Mouse (Mus musculus) CH12.LX (cell line): ENCODE measurements around the gene Nrp2. TPM values are rescaled to one million over a fixed set of nuclear protein-coding genes. Genes with fewer than 3 reads are reported as not detected.
A peak's percentile ranks its signal among the peaks of the same experiment; 100 is the strongest.

Experiments used
- DNase-seq: peaks from one replicate; pipeline ENCODE4 v3.0.0-alpha.2; 2013; ENCODE audit errors: extremely low read depth
- H3K27ac ChIP-seq: 2 replicates; pipeline ENCODE4 v1.5.1; 2012; ENCODE audit warnings: low read depth, mild to moderate bottlenecking, control low read depth, moderate library complexity; ENCODE audit not compliant: insufficient read depth
- H3K27me3 ChIP-seq: replicated peaks from 2 replicates; pipeline ENCODE3; 2012; ENCODE audit warnings: inconsistent platforms
- H3K36me3 ChIP-seq, 2 experiments: replicated peaks in 1 of 2; 2 replicates each; pipeline versions ENCODE3 to v1.6.1; 2012; ENCODE audit warnings: inconsistent platforms in 1 of 2, low read length in 1 of 2, mild to moderate bottlenecking in 1 of 2, mixed read lengths in 1 of 2, moderate library complexity in 1 of 2; ENCODE audit not compliant: control insufficient read depth in 1 of 2, insufficient read depth in 1 of 2
- H3K4me1 ChIP-seq, 2 experiments: 2 replicates each; pipeline ENCODE4 v1.6.1; 2012; ENCODE audit warnings: inconsistent platforms in 1 of 2, moderate library complexity in 1 of 2; ENCODE audit not compliant: insufficient read depth in 2 of 2, control insufficient read depth in 1 of 2
- H3K4me2 ChIP-seq: 2 replicates; pipeline ENCODE4 v1.6.1; 2012; ENCODE audit warnings: low read depth, mild to moderate bottlenecking, control low read depth; ENCODE audit not compliant: poor library complexity, insufficient read depth, severe bottlenecking
- H3K4me3 ChIP-seq, 3 experiments: fragments of 150-350 bp in 1 of 3; sonication (generic) in 1 of 3; replicated peaks in 1 of 3; 2 replicates each; pipeline versions ENCODE3 to v1.5.1; 2011 to 2012; ENCODE audit warnings: low read depth in 2 of 3, low read length in 2 of 3, mild to moderate bottlenecking in 2 of 3, moderate library complexity in 2 of 3, control low read depth in 1 of 3, improper control_type of control experiment in 1 of 3, inconsistent platforms in 1 of 3, mixed read lengths in 1 of 3; ENCODE audit not compliant: poor library complexity in 1 of 3
- H3K79me2 ChIP-seq: replicated peaks from 2 replicates; pipeline ENCODE4 v1.6.1; 2012; ENCODE audit warnings: mild to moderate bottlenecking, moderate library complexity; ENCODE audit not compliant: control insufficient read depth, poor library complexity, insufficient read depth, severe bottlenecking; ENCODE audit errors: extremely low read depth
- H3K9ac ChIP-seq: 2 replicates; pipeline ENCODE4 v1.6.1; 2012; ENCODE audit warnings: low read depth, mild to moderate bottlenecking, control low read depth, moderate library complexity; ENCODE audit not compliant: insufficient read depth
- H3K9me3 ChIP-seq: replicated peaks from 2 replicates; pipeline ENCODE3; 2012; ENCODE audit warnings: low read length, inconsistent platforms, mixed read lengths
- BHLHE40 ChIP-seq: IDR thresholded peaks from 2 replicates; pipeline ENCODE4 v1.6.1; 2011; ENCODE audit warnings: mild to moderate bottlenecking, low read depth, low read length, improper control_type of control experiment
- CHD1 ChIP-seq: IDR thresholded peaks from 2 replicates; pipeline ENCODE4 v1.6.1; 2012; ENCODE audit warnings: low read depth, low read length, improper control_type of control experiment, inconsistent platforms
- E2F4 ChIP-seq: IDR thresholded peaks from 2 replicates; pipeline ENCODE4 v1.6.1; 2011; ENCODE audit warnings: low read depth, low read length, improper control_type of control experiment; ENCODE audit not compliant: insufficient replicate concordance
- ELF1 ChIP-seq: IDR thresholded peaks from 2 replicates; pipeline ENCODE4 v1.6.1; 2014; ENCODE audit warnings: low read depth, mild to moderate bottlenecking, inconsistent platforms, low read length, improper control_type of control experiment
- ETS1 ChIP-seq: conservative IDR thresholded peaks from 2 replicates; pipeline ENCODE4 v1.6.1; 2012; ENCODE audit warnings: low read depth, mild to moderate bottlenecking, inconsistent platforms, low read length, improper control_type of control experiment, moderate library complexity
- GABPA ChIP-seq: IDR thresholded peaks from 2 replicates; pipeline ENCODE4 v1.6.1; 2012; ENCODE audit warnings: low read depth, low read length, improper control_type of control experiment, inconsistent platforms; ENCODE audit not compliant: insufficient replicate concordance
- HCFC1 ChIP-seq: IDR thresholded peaks from 2 replicates; pipeline ENCODE4 v1.6.1; 2012; ENCODE audit warnings: low read depth, mild to moderate bottlenecking, inconsistent platforms, low read length, improper control_type of control experiment
- IRF4 ChIP-seq: IDR thresholded peaks from 2 replicates; pipeline ENCODE4 v1.6.1; 2014; ENCODE audit warnings: low read depth, mild to moderate bottlenecking, inconsistent platforms, low read length, improper control_type of control experiment
- JUN ChIP-seq: IDR thresholded peaks from 2 replicates; pipeline ENCODE4 v1.6.1; 2011; ENCODE audit warnings: low read depth, mild to moderate bottlenecking, low read length, improper control_type of control experiment, moderate library complexity; ENCODE audit not compliant: insufficient read depth
- JUND ChIP-seq: conservative IDR thresholded peaks from 2 replicates; pipeline ENCODE4 v1.6.1; 2011; ENCODE audit warnings: low read depth, low read length, improper control_type of control experiment
- MAFK ChIP-seq: IDR thresholded peaks from 2 replicates; pipeline ENCODE4 v1.6.1; 2011; ENCODE audit warnings: low read length, improper control_type of control experiment; ENCODE audit not compliant: insufficient replicate concordance
- MEF2A ChIP-seq: IDR thresholded peaks from 2 replicates; pipeline ENCODE4 v1.6.1; 2014; ENCODE audit warnings: low read depth, mild to moderate bottlenecking, inconsistent platforms, low read length, improper control_type of control experiment, borderline replicate concordance
- MXI1 ChIP-seq: IDR thresholded peaks from 2 replicates; pipeline ENCODE4 v1.6.1; 2011; ENCODE audit warnings: mild to moderate bottlenecking, low read depth, low read length, improper control_type of control experiment
- NELFE ChIP-seq: IDR thresholded peaks from 2 replicates; pipeline ENCODE4 v1.6.1; 2011; ENCODE audit warnings: low read depth, low read length, improper control_type of control experiment
- NRF1 ChIP-seq: IDR thresholded peaks from 2 replicates; pipeline ENCODE4 v1.6.1; 2014; ENCODE audit warnings: low read depth, mild to moderate bottlenecking, inconsistent platforms, low read length, improper control_type of control experiment, moderate library complexity
- PAX5 ChIP-seq: IDR thresholded peaks from 2 replicates; pipeline ENCODE4 v1.6.1; 2012; ENCODE audit warnings: low read length, inconsistent platforms, mixed read lengths
- POLR2A ChIP-seq: IDR thresholded peaks from 2 replicates; pipeline ENCODE4 v1.6.1; 2011; ENCODE audit warnings: low read depth, mild to moderate bottlenecking, improper control_type of control experiment, low read length
- POLR2AphosphoS2 ChIP-seq: IDR thresholded peaks from 2 replicates; pipeline ENCODE4 v1.6.1; 2011; ENCODE audit warnings: low read depth, low read length, improper control_type of control experiment
- RAD21 ChIP-seq: IDR thresholded peaks from 2 replicates; pipeline ENCODE4 v1.6.1; 2011; ENCODE audit warnings: low read depth, mild to moderate bottlenecking, low read length, improper control_type of control experiment, moderate library complexity
- RCOR1 ChIP-seq: conservative IDR thresholded peaks from 2 replicates; pipeline ENCODE4 v1.6.1; 2012; ENCODE audit warnings: low read depth, mild to moderate bottlenecking, inconsistent platforms, low read length, improper control_type of control experiment
- SIN3A ChIP-seq: IDR thresholded peaks from 2 replicates; pipeline ENCODE4 v1.6.1; 2012; ENCODE audit warnings: low read length, improper control_type of control experiment, inconsistent platforms
- SMC3 ChIP-seq: IDR thresholded peaks from 2 replicates; pipeline ENCODE4 v1.6.1; 2011; ENCODE audit warnings: low read depth, low read length, improper control_type of control experiment
- TBP ChIP-seq: conservative IDR thresholded peaks from 2 replicates; pipeline ENCODE4 v1.6.1; 2011; ENCODE audit warnings: low read depth, low read length, improper control_type of control experiment
- TCF12 ChIP-seq: IDR thresholded peaks from 2 replicates; pipeline ENCODE4 v1.6.1; 2014; ENCODE audit warnings: low read depth, mild to moderate bottlenecking, inconsistent platforms, low read length, improper control_type of control experiment
- UBTF ChIP-seq: IDR thresholded peaks from 2 replicates; pipeline ENCODE4 v1.6.1; 2012; ENCODE audit warnings: low read depth, mild to moderate bottlenecking, inconsistent platforms, low read length, improper control_type of control experiment, moderate library complexity
- ZC3H11A ChIP-seq: IDR thresholded peaks from 2 replicates; pipeline ENCODE4 v1.6.1; 2012; ENCODE audit warnings: low read depth, mild to moderate bottlenecking, inconsistent platforms, low read length, improper control_type of control experiment
- ZKSCAN1 ChIP-seq: IDR thresholded peaks from 2 replicates; pipeline ENCODE4 v1.6.1; 2012; ENCODE audit warnings: low read depth, inconsistent platforms, low read length, improper control_type of control experiment, borderline replicate concordance
- ZMIZ1 ChIP-seq: IDR thresholded peaks from 2 replicates; pipeline ENCODE4 v1.6.1; 2012; ENCODE audit warnings: low read depth, mild to moderate bottlenecking, inconsistent platforms, low read length, improper control_type of control experiment
- ZNF384 ChIP-seq: IDR thresholded peaks from 2 replicates; pipeline ENCODE4 v1.6.1; 2012; ENCODE audit warnings: low read depth, low read length, improper control_type of control experiment, inconsistent platforms
- dilution Hi-C: fragments of 300-500 bp; cut with MboI; formaldehyde crosslinking; loops from 2 replicates; pipeline ENCODE4 v1.14.3; 2020; ENCODE audit warnings: low sequenced_read_pairs; ENCODE audit not compliant: extremely low pct_unique_long_range_greater_than_20kb, extremely low pct_ligation_motif_present
- in situ Hi-C: fragments of 300-500 bp; cut with MboI; formaldehyde crosslinking; loops from 3 replicates; pipeline ENCODE4 v1.14.3; 2019; ENCODE audit warnings: low sequenced_read_pairs, low pct_ligation_motif_present, low pct_unique_long_range_greater_than_20kb, mixed read lengths
- polyA plus RNA-seq: library from polyadenylated mRNA; unstranded; fragments of >175 nt; gene quantifications from 2 replicates; pipeline ENCODE4 v1.2.1, GENCODE M21; 2012; ENCODE audit warnings: low read depth; ENCODE audit not compliant: insufficient read length
- total RNA-seq, 2 experiments: library from RNA; depleted of rRNA; stranded (reverse); fragments of 300-350 nt in 1 of 2; fragments of >200 nt in 1 of 2; gene quantifications; 2 replicates each; pipeline ENCODE4 v1.2.3; 2012 to 2014

The Nrp2 gene
- total and polyA plus RNA-seq, 3 experiments: 16.4 to 24.4 (median 17.3) TPM

GRCm38 (mm10) chr1:62720176-62720575 is 17.1 kb downstream of the Nrp2 start:
- peak overlapping the region; percentile 93 for H3K27ac ChIP-seq
- H3K79me2 ChIP-seq: peaks cover 15% of the 10 kb centered on the region
- H3K4me3 ChIP-seq: peak overlapping the region; percentile 14 to 47 (median 22)
- peaks cover 6 to 38% of the 10 kb centered on the region in 2 experiments for H3K36me3 ChIP-seq
- H3K27me3 ChIP-seq: no peaks in the 10 kb centered on the region
- TF ChIP-seq ZMIZ1 (0 out of 2 replicates have a peak, but pooled peaks have one; percentile 21), RCOR1 (no peak), RAD21 (no peak), BHLHE40 (0 out of 2 replicates have a peak, but pooled peaks have one; percentile 16), MXI1 (peak; percentile 43), TBP (0 out of 2 replicates have a peak, but pooled peaks have one; percentile 21), NELFE (0 out of 2 replicates have a peak, but pooled peaks have one; percentile 38), E2F4 (no peak)
- dilution Hi-C loops (no loop called here), in situ Hi-C loops (loop anchor here (25.0 kb wide), 3 partner anchors 533 to 1583 kb away; no protein-coding TSS in a partner anchor)
- peak overlapping the region; percentile 70 for H3K9ac ChIP-seq
- no peak for DNase-seq
- H3K4me2 ChIP-seq: peak overlapping the region; percentile 88
- peaks cover 7% of the 10 kb centered on the region for H3K9me3 ChIP-seq
- peaks cover 7 to 85% of the 10 kb centered on the region in 2 experiments for H3K4me1 ChIP-seq

DNA sequence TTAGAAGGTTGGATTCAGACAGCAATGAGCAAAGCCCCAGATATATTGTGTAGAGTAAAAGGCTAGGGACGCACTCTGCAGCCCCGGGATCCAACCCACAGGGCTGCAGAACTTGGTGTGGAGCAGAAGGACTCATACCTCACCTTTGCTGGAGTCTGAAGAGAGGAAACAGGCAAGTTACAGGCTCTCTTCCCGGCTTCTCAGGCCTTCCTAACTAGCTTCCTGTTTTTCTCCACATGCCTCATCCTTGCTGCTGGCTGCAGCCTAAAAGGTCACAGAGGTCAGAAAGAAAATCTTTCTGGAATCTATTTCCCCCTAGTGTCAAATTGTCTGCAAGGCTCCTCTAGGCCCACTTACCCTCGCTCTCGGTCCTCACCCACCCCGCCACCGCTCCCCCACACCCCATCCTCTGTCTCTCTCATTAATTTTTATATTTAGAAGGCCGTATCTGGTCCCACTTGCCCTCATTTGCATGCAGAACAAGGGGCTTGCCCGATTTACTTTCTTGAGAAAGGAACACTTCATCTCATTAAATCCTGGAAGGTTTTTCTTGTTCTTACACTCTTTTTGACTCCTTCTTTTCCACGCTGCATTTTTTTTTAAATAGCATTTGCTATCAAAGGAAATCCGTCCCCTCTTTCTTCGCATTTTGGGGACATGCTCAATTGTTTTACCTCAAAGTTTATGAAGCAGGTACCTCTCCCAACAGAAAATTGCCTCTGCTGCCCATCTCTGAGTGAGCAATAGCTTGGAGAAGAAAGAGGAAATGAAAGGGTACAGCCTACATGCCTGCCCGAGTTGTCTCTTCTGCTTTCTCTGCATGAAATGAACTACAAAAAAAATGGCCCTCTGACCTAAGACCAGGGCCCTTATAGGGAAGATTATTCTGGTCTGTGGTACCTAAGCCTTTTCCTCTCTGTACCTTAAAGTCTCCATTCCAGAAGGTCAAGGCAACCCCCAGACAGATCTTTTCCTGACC is 17.9 kb downstream of the Nrp2 start:
- Histone ChIP-seq H3K9ac (peak overlapping the region; percentile 70), H3K9me3 (peaks cover 7% of the 10 kb centered on the region), H3K36me3 (peaks cover 6 to 45% of the 10 kb centered on the region in 2 experiments), H3K79me2 (peaks cover 17% of the 10 kb centered on the region), H3K27ac (peak overlapping the region; percentile 100), H3K4me2 (peak overlapping the region; percentile 88), H3K27me3 (no peaks in the 10 kb centered on the region), H3K4me1 (peaks cover 7 to 77% of the 10 kb centered on the region in 2 experiments), H3K4me3 (peak overlapping the region; percentile 23 to 47 (median 31))
- peak; percentile 78 for DNase-seq
- in situ Hi-C loops (loop anchor here (25.0 kb wide), 3 partner anchors 534 to 1584 kb away; no protein-coding TSS in a partner anchor), dilution Hi-C loops (no loop called here)
- TF ChIP-seq TBP: peak; percentile 59; the same call in 1 of the 2 replicates
- TF ChIP-seq GABPA: no peak
- TF ChIP-seq ZNF384: peak; percentile 92
- TF ChIP-seq SMC3: no peak
- no peak for TF ChIP-seq HCFC1
- 0 out of 2 replicates have a peak, but pooled peaks have one; percentile 20 for TF ChIP-seq NELFE
- no peak for TF ChIP-seq POLR2AphosphoS2
- TF ChIP-seq IRF4: peak; percentile 83
- TF ChIP-seq POLR2A: no peak
- no peak for TF ChIP-seq TCF12
- TF ChIP-seq MEF2A: 0 out of 2 replicates have a peak, but pooled peaks have one; percentile 18
- TF ChIP-seq SIN3A: no peak; the same call in 1 of the 2 replicates
- no peak for TF ChIP-seq JUN
- no peak for TF ChIP-seq UBTF
- TF ChIP-seq ZKSCAN1: no peak
- no peak for TF ChIP-seq NRF1
- no peak for TF ChIP-seq PAX5
- no peak for TF ChIP-seq ELF1
- TF ChIP-seq E2F4: no peak
- no peak for TF ChIP-seq MAFK
- no peak for TF ChIP-seq ETS1
- TF ChIP-seq JUND: 0 out of 2 replicates have a peak, but pooled peaks have one; percentile 21
- TF ChIP-seq ZC3H11A: no peak
- TF ChIP-seq CHD1: no peak
- TF ChIP-seq RCOR1: no peak
